8 mouse cellular contexts compared by ENCODE assay signal in the genomic region with DNA sequence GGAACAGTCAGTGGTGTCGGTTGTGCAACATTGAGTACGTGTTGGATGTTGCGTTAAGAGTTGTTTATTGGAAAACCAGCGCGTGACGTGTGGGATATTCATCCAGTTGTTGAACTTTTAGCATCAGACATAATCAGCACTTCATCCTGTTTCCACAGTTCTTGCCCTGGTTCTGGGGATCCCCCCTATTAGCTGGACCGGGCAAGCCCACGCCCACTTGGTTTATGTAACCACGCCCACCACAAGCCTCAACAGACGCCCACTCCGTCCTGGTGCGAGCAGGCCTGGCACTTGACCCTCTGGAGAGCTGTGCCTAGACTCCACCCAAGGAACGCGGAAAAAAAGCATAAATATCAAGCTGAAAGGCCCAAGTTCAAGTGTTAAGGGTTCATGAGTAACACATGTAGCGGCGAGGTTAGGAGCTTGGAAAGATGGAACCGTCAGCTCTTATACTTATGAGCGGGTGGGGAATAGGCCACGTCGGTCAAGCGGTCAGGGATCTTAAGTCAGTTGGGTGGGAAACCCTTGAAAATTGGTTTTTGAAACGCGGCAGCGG. TPM values are rescaled to one million over a fixed set of nuclear protein-coding genes. Genes with fewer than 3 reads are reported as not detected.
DNase-seq lines count a peak whose midpoint lies in the region; ATAC-seq lines count a peak whose summit lies in the region.

No protein-coding gene starts in this region.

- no peaks in the 10 kb centered on the region for H3K9me3 ChIP-seq in lung, embryonic 16.5 days (ENCODE audit: control insufficient read depth, low read length)

- no peaks in the 10 kb centered on the region for H3K27me3 ChIP-seq in lung, embryonic 16.5 days (ENCODE audit: control insufficient read depth, insufficient read depth, low read depth, low read length)

- WGBS in lung, embryonic 16.5 days, result 9% methylated on average over 24 of the region's 24 CpGs

- peak; percentile 18; the same call in 1 of the 2 replicates for ATAC-seq in lung, embryonic 16.5 days (ENCODE audit: low read depth)

- H3K27ac ChIP-seq in lung, embryonic 16.5 days (ENCODE audit: low read length), result peak overlapping the region; percentile 99

- peak overlapping the region; percentile 64 for H3K9ac ChIP-seq in lung, embryonic 16.5 days (ENCODE audit: low read length)

- DNase-seq in 3134 (ENCODE audit: extremely low read depth, insufficient read length, low spot score), result peak; percentile 53
- DNase-seq in ZHBTc4 (ENCODE audit: low read depth, low spot score), result peak; percentile 63
- DNase-seq in embryo, embryonic 9.5 days (ENCODE audit: extremely low spot score), result peak; percentile 62
- peak; percentile 80 to 86 for DNase-seq in heart, adult 9 months (ENCODE audit: low spot score in 2 of 2)
- DNase-seq in kidney, adult 9 months, result peak; percentile 80
- DNase-seq in ovary, adult 18-20 months (ENCODE audit: low spot score), result peak; percentile 71
- DNase-seq in frontal cortex, postnatal 36 days (ENCODE audit: low spot score in 2 of 2), result no peak

- H3K4me3 ChIP-seq in lung, embryonic 16.5 days (ENCODE audit: low read length), result peak overlapping the region; percentile 86

- H3K4me2 ChIP-seq in lung, embryonic 16.5 days (ENCODE audit: low read depth, low read length), result peak overlapping the region; percentile 72

- H3K4me1 ChIP-seq in lung, embryonic 16.5 days (replicated peaks; ENCODE audit: control insufficient read depth, insufficient read depth, low read length), result peaks cover 11% of the 10 kb centered on the region

- H3K36me3 ChIP-seq in lung, embryonic 16.5 days (ENCODE audit: control insufficient read depth, insufficient read depth, low read length), result peaks cover 16% of the 10 kb centered on the region

RNA-seq across cellular contexts. Expression of gene Ell, which starts 1.2 kb away (rescaled TPM):
- 19.8 and 21.4 TPM in 2 replicates for polyA plus RNA-seq in lung, embryonic 16.5 days (2015; fragmentation: Nextera tagmentation; extraction: Ambion mirVana)

RNA-seq across cellular contexts. Expression of gene Kxd1, which starts 10.3 kb away (rescaled TPM):
- polyA plus RNA-seq in lung, embryonic 16.5 days (2015; fragmentation: Nextera tagmentation; extraction: Ambion mirVana), result 54.0 and 55.3 TPM in 2 replicates

RNA-seq across cellular contexts. Expression of gene Fkbp8, which starts 10.6 kb away (rescaled TPM):
- 300 and 319 TPM in 2 replicates for polyA plus RNA-seq in lung, embryonic 16.5 days (2015; fragmentation: Nextera tagmentation; extraction: Ambion mirVana)

RNA-seq across cellular contexts. Expression of gene Uba52, which starts 27.5 kb away (rescaled TPM):
- 917 and 987 TPM in 2 replicates for polyA plus RNA-seq in lung, embryonic 16.5 days (2015; fragmentation: Nextera tagmentation; extraction: Ambion mirVana)

RNA-seq across cellular contexts. Expression of gene Rex1bd, which starts 31.6 kb away (rescaled TPM):
- polyA plus RNA-seq in lung, embryonic 16.5 days (2015; fragmentation: Nextera tagmentation; extraction: Ambion mirVana), result 125 and 133 TPM in 2 replicates

Comparison
In these comparisons a context has a peak if more than half of its experiments do, and no peak if none do; other contexts are left out.
1. DNase-seq: peak in 3134 (single experiment), ZHBTc4 (single experiment), embryo, embryonic 9.5 days (single experiment), heart, adult 9 months (2 of 2), kidney, adult 9 months (single experiment) and ovary, adult 18-20 months (single experiment); none in frontal cortex, postnatal 36 days (0 of 2).